Mouse (Mus musculus) intestine, embryonic 14.5 days (tissue): ENCODE results near the gene Obsl1. TPM values are rescaled to one million over a fixed set of nuclear protein-coding genes. Genes with fewer than 3 reads are reported as not detected.

Experiments
- ATAC-seq: fragments of 200-750 bp; cut with Nextera tagmentation; replicated peaks from 2 replicates; pipeline ENCODE4 v1.8.0; 2017; ENCODE audit warnings: low read depth, moderate number of reproducible peaks, moderate TSS enrichment, moderate library complexity; ENCODE audit not compliant: low FRiP score, low TSS enrichment
- DNase-seq: peaks from one replicate; pipeline ENCODE4 v3.0.0-alpha.2; 2018; ENCODE audit warnings: low spot score
- H3K27ac ChIP-seq: fragments of 300-500 bp; sonication (generic); 2 replicates; pipeline ENCODE4 v1.5.1; 2014; ENCODE audit warnings: low read depth, mild to moderate bottlenecking, control low read depth
- H3K27me3 ChIP-seq: fragments of 300-500 bp; sonication (generic); replicated peaks from 2 replicates; pipeline ENCODE4 v1.6.1; 2014; ENCODE audit warnings: low read length, control low read depth; ENCODE audit not compliant: control insufficient read depth, insufficient read depth
- H3K36me3 ChIP-seq: fragments of 300-500 bp; sonication (generic); 2 replicates; pipeline ENCODE4 v1.6.1; 2014; ENCODE audit warnings: low read length, control low read depth; ENCODE audit not compliant: control insufficient read depth, insufficient read depth
- H3K4me1 ChIP-seq: fragments of 300-500 bp; sonication (generic); replicated peaks from 2 replicates; pipeline ENCODE4 v1.6.1; 2014; ENCODE audit warnings: low read length, control low read depth, mixed read lengths; ENCODE audit not compliant: control insufficient read depth, insufficient read depth
- H3K4me2 ChIP-seq: fragments of 300-500 bp; sonication (generic); 2 replicates; pipeline ENCODE4 v1.6.1; 2014; ENCODE audit warnings: low read length
- H3K4me3 ChIP-seq: fragments of 300-500 bp; sonication (generic); 2 replicates; pipeline ENCODE4 v1.5.1; 2014; ENCODE audit warnings: low read depth, low read length, control low read depth, mixed read lengths
- H3K9ac ChIP-seq: fragments of 300-500 bp; sonication (generic); 2 replicates; pipeline ENCODE4 v1.6.1; 2014; ENCODE audit warnings: mild to moderate bottlenecking, low read length
- H3K9me3 ChIP-seq: fragments of 300-500 bp; sonication (generic); 2 replicates; pipeline ENCODE4 v1.6.1; 2016; ENCODE audit warnings: low read length, control low read depth; ENCODE audit not compliant: control insufficient read depth
- WGBS: fragments of 180-500 bp; shearing (Covaris S2); extraction: QIAGEN DNeasy Blood & Tissue Kit; methylation state at CpG from one replicate; pipeline ENCODE4 v1.1.7; 2014; 5-methylcytosine and 5-hydroxymethylcytosine counted together
- polyA plus RNA-seq: library from polyadenylated mRNA; unstranded; fragments of >200 nt; fragmentation: Nextera tagmentation; extraction: Ambion mirVana; gene quantifications from 2 replicates; pipeline ENCODE4 v1.2.1, GENCODE M21; 2014

Gene Obsl1
- polyA plus RNA-seq, 1 experiment from 2014 or later = 88.4 TPM

DNA sequence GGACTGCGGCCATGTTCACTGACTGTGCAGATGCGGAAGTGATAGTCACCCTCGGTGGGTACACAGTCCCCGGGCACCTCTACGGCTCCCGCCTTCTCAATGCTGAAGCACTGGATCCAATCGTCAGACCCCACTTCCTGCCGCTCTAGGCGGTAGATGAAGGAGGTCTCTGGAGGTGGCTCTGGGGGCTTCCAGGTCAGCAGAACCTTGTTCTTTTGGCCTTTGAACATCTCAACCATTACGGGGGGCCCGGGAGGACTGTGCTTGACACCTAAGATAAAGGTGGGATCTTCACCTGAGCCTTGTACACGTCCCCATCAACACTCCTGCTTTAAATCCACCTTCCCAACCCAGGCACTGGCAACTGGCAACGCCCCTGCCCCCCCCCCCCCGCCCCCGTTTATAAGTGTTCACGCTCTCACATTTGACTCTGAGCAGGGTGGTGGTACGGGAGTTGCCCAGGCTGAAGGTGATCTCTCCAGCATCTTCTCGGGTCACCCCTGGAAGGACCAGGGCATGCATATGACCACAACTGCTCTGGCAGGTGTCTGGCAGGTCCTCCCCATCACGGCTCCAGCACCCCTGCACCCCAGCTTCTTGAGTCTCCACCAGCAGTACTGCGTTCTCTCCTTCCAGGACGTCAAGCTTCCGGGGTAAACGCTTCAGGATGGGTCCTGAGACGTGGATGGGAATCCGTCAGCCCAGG, 3.2 kb downstream of the Obsl1 start:
- H3K4me1 ChIP-seq = peaks cover 27% of the 10 kb centered on the region
- ATAC-seq (no peak), DNase-seq (no peak)
- WGBS = 83% methylated on average over 25 of the region's 25 CpGs
- H3K4me2 ChIP-seq = peak overlapping the region; percentile 91; the same call in 1 of the 2 replicates
- peaks cover 66% of the 10 kb centered on the region for H3K36me3 ChIP-seq
- no peak overlapping the region for H3K27ac ChIP-seq
- no peaks in the 10 kb centered on the region for H3K9me3 ChIP-seq
- no peak overlapping the region for H3K4me3 ChIP-seq
- H3K9ac ChIP-seq = no peak overlapping the region
- H3K27me3 ChIP-seq = no peaks in the 10 kb centered on the region

DNA sequence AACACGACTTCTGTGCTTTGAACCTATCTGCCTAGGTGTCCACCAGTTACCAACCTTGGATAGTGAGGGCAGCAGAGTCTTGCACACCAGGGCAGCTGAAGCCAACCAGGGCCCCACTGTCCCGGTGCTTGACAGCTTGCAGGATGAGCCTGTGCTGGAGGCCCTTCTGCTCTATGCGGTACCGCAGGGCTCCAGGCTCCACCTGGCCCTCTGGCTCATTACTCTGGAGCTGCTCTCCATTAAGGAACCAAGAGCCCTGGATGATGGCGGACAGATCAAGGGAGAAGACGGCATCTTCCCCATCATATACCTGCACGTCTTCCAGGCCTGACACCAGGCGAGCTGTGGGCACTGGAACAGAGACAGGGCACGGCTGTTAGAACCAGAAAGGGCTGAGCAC, 4.3 kb downstream of the Obsl1 start:
- H3K4me2 ChIP-seq = no peak overlapping the region
- DNase-seq = no peak
- ATAC-seq = no peak
- H3K4me1 ChIP-seq = peaks cover 22% of the 10 kb centered on the region
- H3K9me3 ChIP-seq = no peaks in the 10 kb centered on the region
- H3K27me3 ChIP-seq = no peaks in the 10 kb centered on the region
- WGBS = 92% methylated on average over 9 of the region's 9 CpGs
- peaks cover 78% of the 10 kb centered on the region for H3K36me3 ChIP-seq
- no peak overlapping the region for H3K27ac ChIP-seq
- no peak overlapping the region for H3K9ac ChIP-seq
- no peak overlapping the region for H3K4me3 ChIP-seq

DNA sequence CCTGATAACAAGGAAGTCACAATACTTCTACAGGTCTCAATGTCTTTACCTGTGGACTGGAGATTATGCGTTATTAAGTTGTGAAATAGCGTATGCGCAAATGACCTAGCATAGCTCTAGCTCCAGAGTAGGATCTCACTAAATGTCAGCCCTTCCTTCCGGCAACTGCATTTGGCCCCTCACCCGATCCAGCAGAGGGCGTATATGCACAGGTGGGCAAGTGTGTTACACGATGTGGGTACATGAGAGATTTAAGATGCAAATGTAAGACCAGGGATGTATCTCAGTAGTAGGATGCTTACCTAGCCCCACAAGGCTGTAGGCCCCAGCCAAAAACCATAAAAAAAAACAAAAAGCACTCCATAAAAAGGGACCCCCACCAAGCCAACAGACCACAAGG, 6.8 kb downstream of the Obsl1 start:
- peaks cover 12% of the 10 kb centered on the region for H3K4me1 ChIP-seq
- H3K9me3 ChIP-seq = no peaks in the 10 kb centered on the region
- H3K4me3 ChIP-seq = no peak overlapping the region
- WGBS = 84% methylated on average over 7 of the region's 7 CpGs
- H3K4me2 ChIP-seq = no peak overlapping the region
- ATAC-seq (no peak), DNase-seq (no peak)
- peaks cover 88% of the 10 kb centered on the region for H3K36me3 ChIP-seq
- no peak overlapping the region for H3K9ac ChIP-seq
- no peaks in the 10 kb centered on the region for H3K27me3 ChIP-seq
- no peak overlapping the region for H3K27ac ChIP-seq

DNA sequence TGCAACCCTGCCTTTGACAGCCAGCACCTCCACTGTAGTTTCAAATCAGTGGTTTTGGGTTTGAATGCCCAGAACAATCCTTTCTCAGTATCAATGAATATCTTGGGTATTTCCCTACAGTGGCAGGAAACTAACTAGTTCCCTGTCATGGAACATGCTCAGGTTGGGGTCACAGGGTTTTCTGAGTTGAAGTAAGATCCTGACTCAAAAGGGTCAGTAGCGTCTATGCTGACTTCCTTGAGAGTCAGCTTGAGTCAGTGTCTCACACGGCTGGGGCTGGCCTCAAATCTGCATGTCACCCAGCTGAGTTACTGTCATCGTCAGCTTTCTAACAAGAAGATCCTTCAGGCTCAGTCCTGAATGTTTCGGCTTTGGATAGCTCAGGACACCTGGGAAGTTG, 7.4 kb downstream of the Obsl1 start:
- Histone ChIP-seq H3K36me3 (peaks cover 83% of the 10 kb centered on the region), H3K9me3 (no peaks in the 10 kb centered on the region), H3K4me1 (peaks cover 6% of the 10 kb centered on the region; the same call in 1 of the 2 replicates), H3K4me3 (no peak overlapping the region), H3K27me3 (no peaks in the 10 kb centered on the region), H3K4me2 (no peak overlapping the region), H3K9ac (no peak overlapping the region), H3K27ac (no peak overlapping the region)
- ATAC-seq (no peak), DNase-seq (no peak)
- WGBS = 88% methylated on average over 4 of the region's 4 CpGs

DNA sequence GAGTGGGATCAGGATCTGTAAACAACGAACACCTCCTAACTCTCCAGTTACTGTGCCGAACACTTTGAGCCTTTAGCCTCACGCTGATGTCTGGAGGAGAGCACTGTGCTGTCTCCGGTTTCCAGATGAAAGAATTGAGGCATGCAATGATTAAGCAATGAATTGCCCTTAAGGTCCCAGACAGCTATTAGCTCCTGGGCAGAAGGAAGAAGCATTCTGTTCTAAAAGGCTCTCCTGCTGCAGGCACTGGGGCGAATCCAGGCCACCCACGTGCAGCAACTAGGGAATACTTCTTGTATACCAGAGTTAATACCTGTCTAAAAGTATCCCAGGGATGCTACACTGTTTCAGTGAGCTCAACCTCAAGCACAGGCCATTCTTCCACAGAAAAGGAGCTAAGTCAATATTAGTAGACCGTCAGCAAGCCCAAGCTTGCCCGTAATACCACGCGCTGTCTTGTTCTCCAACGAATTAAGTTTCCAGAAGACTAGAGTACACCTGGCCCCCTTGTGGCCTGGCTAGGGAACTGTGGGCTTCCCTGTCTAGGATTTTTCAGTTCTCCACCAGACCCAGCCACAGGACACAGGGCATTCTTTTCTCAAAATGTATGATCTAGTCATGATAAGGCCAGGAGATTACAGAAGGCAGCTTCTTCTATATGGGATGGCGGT, 11.2 kb downstream of the Obsl1 start:
- H3K27ac ChIP-seq = no peak overlapping the region
- peaks cover 72% of the 10 kb centered on the region for H3K36me3 ChIP-seq
- no peaks in the 10 kb centered on the region for H3K4me1 ChIP-seq
- DNase-seq (peak; percentile 80), ATAC-seq (no peak; the same call in 1 of the 2 replicates)
- 52% methylated on average over 12 of the region's 12 CpGs for WGBS
- H3K4me2 ChIP-seq = no peak overlapping the region
- no peaks in the 10 kb centered on the region for H3K9me3 ChIP-seq
- H3K4me3 ChIP-seq = no peak overlapping the region
- H3K27me3 ChIP-seq = no peaks in the 10 kb centered on the region
- H3K9ac ChIP-seq = no peak overlapping the region

DNA sequence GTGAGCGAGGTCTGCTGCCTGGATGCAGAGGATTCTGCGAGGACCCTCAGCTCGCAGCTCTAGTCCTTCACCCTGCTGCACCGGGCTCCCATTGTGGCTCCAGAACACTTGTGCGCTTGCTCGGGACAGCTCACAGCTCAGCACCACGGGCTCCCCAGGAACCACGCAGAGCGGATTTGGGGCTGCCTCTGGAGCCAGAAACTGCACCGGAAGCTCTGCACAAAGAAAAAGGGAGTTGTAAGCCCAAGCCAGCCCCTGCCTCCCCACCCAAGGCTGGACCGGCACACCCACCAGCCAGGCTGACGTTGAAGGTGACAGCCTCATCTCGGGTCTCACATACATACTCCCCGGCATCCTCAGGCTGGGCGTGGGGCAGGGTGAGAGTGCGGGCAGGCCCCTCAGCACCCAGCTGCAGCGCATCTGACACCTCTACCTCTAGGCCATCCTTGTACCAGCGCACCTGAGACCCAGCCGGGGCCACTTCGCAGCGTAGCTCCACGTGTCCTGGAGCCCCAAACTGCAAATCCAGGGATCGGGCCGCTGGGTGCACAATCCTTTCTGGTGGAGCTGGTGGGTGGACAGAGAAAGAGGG, 13.6 kb downstream of the Obsl1 start:
- H3K4me2 ChIP-seq = no peak overlapping the region
- no peak for ATAC-seq
- H3K27me3 ChIP-seq = no peaks in the 10 kb centered on the region
- no peak overlapping the region for H3K27ac ChIP-seq
- no peaks in the 10 kb centered on the region for H3K9me3 ChIP-seq
- no peak for DNase-seq
- H3K36me3 ChIP-seq = peaks cover 61% of the 10 kb centered on the region
- 62% methylated on average over 24 of the region's 24 CpGs for WGBS
- H3K9ac ChIP-seq = no peak overlapping the region
- H3K4me3 ChIP-seq = no peak overlapping the region
- peaks cover 5% of the 10 kb centered on the region; the same call in 1 of the 2 replicates for H3K4me1 ChIP-seq

DNA sequence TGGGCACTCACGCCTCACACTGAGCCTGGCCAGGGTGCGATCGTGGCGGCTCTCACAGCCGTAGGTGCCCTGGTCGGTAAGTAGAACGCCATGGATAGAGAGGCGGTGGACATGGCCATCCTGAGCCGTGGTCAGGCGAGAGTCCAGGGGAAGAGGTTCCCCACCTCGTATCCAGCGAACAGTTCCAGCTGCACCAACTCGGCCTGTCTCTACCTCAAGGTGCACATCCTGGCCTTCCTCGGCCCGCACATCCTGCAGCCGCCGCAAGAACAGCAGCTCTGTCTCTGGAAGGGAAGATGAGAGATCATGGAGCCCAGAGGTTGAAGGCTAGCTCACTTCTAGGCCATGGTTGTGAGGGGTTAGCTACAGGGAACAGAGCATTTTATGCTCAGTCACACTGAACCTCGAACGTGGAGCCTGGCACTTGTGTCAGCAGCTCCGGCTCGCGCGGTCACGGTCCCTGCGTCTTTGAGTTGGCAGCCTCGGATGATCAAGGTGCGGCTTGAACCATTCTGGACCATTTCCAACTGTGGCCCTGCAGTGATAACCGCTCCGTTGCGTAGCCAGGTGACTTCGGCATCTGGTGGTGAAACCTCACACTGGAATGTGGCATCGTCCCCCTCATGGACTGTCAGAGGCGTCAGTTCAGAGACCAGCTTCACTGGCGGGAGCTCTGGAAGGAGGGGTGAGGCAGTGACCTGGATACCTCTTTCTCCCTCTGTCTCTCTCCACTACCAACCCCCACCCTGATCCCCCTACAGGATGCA, 15.3 kb downstream of the Obsl1 start:
- Histone ChIP-seq H3K27ac (no peak overlapping the region), H3K27me3 (peaks cover 14% of the 10 kb centered on the region), H3K9me3 (no peaks in the 10 kb centered on the region), H3K36me3 (peaks cover 44% of the 10 kb centered on the region), H3K4me1 (peaks cover 14% of the 10 kb centered on the region; the same call in 1 of the 2 replicates), H3K4me3 (no peak overlapping the region), H3K4me2 (no peak overlapping the region), H3K9ac (no peak overlapping the region)
- no peak for ATAC-seq
- DNase-seq = no peak
- WGBS = 88% methylated on average over 34 of the region's 34 CpGs

DNA sequence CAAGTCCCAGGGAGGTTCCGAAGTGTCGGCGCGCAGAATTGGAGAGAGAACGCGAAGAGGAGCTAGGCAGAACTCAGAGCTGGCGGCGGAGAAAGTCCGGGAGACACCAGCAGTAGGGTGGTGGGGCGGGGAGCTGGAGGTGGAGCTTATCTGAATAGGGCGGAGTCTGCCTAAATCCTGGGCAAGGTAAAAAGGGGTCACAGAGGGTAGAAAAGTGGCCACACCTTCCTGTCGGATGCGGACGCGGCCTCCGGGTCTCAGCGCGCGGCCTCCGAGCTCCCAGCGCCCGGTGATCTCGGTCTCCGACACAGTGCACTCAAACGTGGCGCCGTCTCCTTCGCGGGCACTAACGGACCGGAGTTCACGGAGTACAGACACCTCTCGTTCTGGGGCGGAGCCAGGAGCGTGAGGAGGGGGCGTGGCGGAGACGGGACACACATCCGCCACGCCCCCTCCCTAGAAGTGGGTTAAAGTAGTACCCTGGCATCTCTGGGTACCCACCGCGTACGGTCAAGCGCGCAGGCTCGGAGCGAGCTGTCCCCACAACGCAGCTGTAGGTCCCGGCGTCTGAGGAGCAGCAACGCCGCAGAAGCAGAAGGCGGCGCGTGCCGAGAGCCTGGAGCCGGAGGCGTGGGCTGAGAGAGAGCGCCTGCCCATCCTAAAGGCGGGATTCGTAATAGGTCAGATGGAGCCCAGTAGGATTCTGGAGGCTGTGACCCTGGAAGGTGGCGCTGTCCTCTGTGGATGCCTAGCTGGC, 18.7 kb downstream of the Obsl1 start:
- Histone ChIP-seq H3K27ac (no peak overlapping the region), H3K4me2 (peak overlapping the region; percentile 77), H3K9ac (peak overlapping the region; percentile 36), H3K4me3 (peak overlapping the region; percentile 50), H3K36me3 (peaks cover 38% of the 10 kb centered on the region), H3K9me3 (no peaks in the 10 kb centered on the region), H3K4me1 (peaks cover 14% of the 10 kb centered on the region; the same call in 1 of the 2 replicates), H3K27me3 (peaks cover 36% of the 10 kb centered on the region)
- ATAC-seq (peak; percentile 80), DNase-seq (peak; percentile 92)
- WGBS = under 1% methylated on average over 56 of the region's 62 CpGs
